Mouse (Mus musculus) brain, adult 2 months (tissue): ENCODE results near the gene Cep104.
A peak's percentile ranks its signal among the peaks of the same experiment; 100 is the strongest.

Experiments used
- DNase-seq: peaks from one replicate; pipeline ENCODE4 v3.0.0; 2011; ENCODE audit warnings: low read depth, low spot score

Gene Cep104

GRCm38 (mm10) chr4:153992715-153993114 is 17.7 kb downstream of the Cep104 start:
- no peak for DNase-seq

DNA sequence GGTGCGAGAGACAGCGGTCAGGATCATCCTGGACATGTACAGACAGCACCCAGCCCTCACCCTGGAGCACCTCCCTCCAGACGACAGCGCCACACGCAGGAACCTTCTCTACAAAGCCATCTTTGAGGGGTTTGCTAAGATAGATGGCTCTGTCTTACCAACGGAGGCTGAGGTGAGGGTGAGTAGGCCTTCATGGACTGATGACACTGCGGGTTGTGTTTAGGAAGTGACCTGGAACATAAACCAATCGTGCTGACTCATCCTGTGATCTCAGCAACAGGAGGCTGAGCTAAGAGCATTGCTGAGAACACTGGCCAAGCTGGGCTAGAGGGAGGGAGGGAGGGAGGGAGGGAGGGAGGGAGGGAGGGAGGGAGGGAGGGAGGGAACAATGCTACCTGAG is 18.5 kb downstream of the Cep104 start:
- DNase-seq = no peak

DNA sequence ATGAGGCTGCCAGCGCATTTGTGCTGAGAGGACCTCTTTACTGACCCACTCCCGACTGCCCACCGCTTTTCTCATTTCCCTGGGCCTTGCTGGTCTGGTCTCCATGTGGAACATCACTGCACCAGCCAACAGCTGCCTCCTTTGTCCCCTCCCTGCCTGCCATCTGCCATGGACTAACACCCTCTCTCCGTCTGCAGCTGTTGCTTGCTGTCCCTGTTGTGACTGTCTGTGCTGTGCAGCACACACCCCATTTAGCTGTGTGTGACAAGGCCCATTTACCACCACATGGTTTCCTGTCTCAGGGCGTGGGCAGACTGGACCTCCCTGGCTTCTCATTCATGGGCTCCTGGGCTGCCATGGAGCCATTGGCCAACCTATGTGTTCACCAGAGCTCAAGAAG is 30.5 kb downstream of the Cep104 start:
- peak; percentile 52 for DNase-seq

DNA sequence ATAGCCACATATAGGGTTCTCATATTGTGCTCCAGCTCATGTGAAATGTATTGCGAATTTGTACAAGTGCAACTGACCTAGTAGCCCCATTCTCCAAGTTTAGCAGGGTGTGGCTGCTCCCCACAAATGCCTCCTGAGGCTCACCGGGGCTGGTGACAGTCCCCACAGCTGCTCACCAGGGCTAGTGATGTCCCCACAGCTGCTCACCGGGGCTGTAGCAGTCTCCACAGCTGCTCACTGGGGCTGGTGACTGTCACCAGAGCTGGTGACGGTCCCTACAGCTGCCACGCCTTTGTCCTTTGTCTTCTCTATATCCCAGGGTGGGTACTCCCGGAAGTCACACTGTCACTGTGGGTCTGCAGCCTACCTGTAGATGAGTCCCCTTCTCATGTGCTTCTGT is 31.3 kb downstream of the Cep104 start:
- DNase-seq = no peak

GRCm38 (mm10) chr4:154007759-154008158 is 32.8 kb downstream of the Cep104 start:
- DNase-seq = no peak

DNA sequence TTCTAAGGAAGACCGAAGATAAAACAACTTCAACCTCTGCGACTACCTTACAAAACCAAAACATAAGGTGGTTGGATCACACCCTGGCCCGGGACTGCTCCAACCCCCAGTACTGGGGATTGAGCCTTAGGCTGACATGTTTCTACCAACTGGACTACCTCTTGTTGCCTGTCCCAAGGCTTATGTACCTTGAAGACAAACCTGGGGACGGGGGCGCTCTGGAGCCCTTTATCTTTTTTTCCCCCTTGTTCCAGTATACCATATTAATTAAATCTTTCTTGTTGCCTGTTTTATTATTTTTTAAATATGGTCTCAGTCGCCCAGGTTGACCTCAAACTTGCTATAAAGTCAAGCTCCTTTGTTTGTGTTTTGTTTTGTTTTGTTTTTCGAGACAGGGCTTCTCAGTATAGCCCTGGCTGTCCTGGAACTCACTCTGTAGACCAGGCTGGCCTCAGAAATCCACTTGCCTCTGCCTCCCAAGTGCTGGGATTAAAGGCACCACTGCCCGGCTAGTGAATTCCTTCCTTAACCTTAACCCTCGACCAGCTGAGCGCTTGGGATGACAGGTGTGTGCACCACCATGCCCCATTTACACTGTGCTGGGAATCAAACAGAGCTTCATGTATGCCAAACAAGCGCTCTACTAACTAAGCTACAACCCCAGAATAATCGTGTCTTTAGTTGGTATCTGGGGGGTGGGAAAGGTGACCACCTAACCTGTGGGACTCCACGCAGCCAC is 36.1 kb downstream of the Cep104 start:
- DNase-seq = no peak

- DNase-seq = peak; percentile 97
Measured at GRCm38 (mm10) chr4:154011646-154012089, 36.7 kb downstream of the Cep104 start, which contains the start of gene Lrrc47. Lrrc47 (plus strand) TSS chr4:154011731.

DNA sequence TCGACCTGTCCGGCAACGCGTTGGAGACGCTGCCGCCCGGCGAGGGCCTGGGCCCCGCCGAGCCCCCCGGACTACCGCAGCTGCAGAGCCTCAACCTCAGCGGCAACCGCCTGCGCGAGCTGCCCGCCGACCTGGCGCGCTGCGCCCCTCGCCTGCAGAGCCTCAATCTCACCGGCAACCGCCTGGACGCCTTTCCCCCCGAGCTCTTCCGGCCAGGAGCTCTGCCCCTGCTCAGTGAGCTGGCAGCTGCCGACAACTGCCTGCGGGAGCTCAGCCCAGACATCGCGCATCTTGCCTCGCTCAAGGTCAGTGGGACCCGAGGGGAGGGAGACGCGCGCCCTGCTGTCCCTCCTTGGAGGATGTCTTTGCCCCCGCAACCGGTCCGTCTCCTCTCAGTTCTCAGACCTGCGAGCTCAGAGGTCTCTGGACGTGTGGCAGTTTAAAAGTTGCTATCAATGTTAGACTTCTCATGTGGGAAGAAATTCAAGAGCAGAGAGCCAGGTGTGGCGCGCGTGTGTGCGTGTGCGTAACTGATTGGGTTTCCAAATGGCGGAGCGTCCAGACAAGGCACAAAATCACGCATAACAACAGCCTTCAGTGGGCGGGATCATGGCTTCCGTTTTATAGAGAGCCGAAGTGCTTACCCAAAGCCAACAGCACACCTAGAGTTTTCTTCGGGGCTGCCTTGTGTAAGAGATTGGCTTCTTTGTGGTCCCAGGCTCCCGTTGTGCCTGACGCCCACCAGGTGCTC is 37.3 kb downstream of the Cep104 start:
- DNase-seq = peak; percentile 47

GRCm38 (mm10) chr4:154015476-154015875 is 40.5 kb downstream of the Cep104 start:
- peak; percentile 43 for DNase-seq

DNA sequence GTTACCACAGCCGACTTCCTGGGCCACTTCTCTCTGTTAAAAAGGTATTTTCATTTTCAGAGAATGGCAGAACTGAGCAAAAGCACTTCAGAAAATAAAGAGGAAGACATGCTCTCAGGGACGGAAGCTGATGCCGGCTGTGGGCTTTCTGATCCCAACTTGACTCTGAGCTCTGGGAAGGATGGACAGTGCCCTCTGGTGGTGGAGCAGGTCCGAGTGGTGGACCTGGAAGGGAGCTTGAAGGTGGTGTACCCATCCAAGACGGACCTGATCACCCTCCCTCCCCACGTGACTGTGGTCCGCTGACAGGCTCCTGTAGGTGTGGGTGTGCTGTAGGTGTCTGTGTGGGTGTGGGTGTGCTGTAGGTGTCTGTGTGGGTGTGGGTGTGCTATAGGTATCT is 44.6 kb downstream of the Cep104 start:
- peak; percentile 71 for DNase-seq

DNA sequence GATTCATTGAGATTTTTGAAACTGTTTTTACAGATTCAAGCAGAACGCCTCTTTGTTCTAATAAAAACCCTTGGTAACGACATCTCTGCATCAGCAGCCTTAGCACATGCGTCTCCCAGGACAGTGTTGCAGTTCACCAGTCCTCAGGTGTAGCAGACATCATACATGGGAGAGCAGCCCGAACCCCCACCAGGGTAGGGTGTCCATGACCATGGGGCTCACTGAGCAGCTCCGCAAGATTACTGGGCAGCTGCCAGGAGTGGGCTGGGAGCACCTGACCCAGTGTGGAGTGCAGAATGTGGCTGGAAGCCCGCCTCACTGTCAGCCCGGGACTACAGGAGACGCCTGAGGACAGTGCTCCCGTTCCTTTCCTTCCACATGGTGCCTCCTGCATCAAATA is 46.4 kb downstream of the Cep104 start:
- DNase-seq = no peak

GRCm38 (mm10) chr4:154022407-154022806 is 47.4 kb downstream of the Cep104 start:
- no peak for DNase-seq

DNA sequence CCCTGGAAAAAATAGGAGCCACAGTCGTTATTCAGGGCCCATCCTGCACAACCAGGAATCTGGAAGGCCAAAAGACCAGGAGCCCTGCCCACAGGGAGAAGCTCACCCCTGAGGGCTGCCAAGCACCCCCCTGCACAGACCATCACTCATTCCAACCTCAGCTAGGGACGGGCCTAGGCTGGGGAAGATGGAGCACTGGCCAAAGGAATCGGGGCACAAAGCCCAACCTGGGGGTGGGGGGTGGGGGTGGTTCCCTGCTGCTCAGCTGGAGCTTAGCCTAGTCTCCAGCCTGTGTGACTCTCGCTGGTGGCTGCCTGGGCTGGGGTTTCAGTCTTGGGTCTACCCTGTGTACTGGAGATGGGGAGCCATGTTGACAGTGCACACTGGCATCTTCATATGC is 47.9 kb downstream of the Cep104 start:
- DNase-seq = peak; percentile 67

DNA sequence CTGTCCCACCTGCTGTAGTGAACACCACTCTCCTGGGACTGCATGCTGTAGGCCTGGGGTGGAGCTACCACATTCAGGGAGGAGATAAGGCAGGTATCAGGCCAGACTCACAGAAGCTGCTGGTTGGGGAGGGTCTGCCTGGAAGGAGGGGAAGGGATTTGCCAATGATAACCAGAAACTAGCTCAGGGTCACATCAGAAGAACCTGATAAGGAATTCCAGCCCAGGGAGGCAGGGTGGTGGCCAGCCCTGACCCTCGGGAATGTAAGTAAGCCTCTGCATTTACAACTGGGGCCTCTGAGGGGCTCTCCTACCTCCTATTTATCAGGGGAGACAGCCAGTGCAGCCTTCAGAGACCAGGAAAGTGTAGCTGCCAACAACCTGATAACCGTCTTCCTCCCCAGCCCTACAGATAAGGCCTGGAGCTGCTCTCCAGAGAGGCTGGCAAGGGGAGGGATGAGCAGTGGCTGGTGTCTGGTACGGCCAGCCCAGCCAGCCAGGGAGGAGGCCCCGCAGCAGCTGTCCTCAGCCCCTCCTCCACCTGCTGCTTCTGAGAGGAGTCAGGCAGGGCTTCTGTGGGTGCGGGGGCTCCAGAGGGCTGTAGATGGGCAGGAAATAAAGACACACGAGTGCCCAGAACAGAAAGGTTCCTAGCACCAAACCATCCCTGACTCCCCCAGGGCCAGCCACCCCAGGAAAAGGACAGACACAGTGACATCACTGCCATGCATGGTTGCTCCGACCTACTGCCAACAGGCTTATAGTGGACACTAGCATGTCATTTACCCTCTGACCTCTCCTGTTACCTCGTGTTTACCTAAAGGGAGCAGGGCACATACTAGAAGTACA is 49.0 kb downstream of the Cep104 start:
- peak; percentile 83 for DNase-seq

GRCm38 (mm10) chr4:154024729-154025521 is 49.9 kb downstream of the Cep104 start:
- peak; percentile 81 for DNase-seq

DNA sequence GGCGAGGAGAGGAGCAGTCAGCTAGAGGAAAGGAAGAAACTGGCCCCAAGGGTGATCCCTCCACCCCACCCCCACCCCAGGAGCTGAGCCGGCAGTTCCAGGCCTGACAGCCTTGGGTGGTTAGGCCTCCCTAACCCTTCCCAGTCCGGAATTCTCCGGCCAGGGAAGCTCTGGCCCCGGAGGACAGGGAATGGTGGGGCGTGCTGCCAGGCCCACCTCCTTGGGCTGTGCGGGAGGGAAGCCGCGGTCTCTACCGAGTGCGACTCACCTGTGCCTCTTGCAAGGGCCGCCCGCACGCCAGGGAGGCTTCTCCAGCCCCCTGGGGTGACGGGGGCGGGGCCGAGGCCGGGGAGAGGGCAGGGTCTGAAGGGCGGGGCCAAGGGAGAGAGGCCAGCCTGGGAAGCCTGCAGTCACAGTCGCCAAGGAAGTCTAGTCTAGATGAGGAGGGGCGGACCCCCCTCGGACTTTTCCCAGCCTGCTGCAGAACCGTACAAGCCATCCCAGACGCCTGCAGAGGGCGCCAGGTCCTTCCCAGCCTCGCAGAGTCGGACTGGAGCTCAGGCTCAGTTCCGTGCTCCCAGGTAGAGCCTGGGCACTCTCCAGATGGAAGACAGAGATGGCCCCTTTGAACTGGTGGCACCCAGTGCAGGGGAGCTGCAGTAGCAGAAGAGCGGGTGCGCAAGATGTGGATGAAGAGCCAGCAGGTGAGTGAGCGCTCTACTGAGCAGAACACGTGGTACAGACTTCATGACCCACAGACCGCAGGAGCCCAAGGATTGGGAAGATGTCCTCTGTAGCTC is 50.8 kb downstream of the Cep104 start, which contains the start of gene Smim1:
Gene Smim1 (minus strand): TSS at position 590 of the 800 bp plus-strand sequence.
- peak; percentile 84 for DNase-seq

GRCm38 (mm10) chr4:154026441-154026761 is 51.4 kb downstream of the Cep104 start:
- no peak for DNase-seq

DNA sequence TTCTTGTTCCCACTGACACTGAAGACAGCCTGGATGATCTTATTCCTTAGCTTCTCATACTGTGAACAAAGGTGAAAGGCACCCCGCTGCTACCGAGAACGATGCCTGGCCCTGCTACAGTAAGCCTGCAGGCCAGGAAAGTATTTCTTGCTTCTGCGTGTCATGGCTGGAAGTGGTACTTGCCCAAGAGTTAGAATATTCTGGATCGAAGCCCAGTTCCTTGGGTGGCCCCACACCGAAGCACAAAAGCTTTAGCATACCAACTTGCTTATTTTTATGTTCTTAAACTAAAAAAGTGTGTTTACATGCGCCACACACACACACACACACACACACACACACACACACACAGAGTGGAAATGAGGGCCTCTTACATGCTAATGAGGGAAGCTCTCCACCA is 53.1 kb downstream of the Cep104 start:
- DNase-seq = no peak

DNA sequence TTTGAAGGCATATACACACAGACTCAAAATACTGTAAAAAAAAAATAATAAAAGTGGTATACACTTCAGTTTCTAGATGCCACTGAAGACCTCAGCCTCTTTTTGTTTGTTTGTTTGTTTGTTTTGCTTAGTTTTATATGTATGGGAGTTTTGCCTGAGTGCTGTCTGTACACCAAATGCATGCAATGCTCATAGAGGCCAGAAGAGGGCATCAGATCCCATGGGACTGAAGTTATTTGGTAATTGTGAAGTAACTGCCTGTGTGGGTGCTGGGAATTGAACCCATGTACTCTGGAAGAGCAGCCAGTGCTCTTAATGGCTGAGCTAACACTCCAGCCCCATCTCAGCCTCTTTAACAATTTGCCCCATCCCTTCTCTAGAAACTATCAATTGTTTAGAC is 53.7 kb downstream of the Cep104 start:
- no peak for DNase-seq

GRCm38 (mm10) chr4:154037123-154037522 is 62.1 kb downstream of the Cep104 start:
- DNase-seq = no peak
